Mouse (Mus musculus): Measurements from ENCODE around the gene Gm10234. TPM values are rescaled to one million over a fixed set of nuclear protein-coding genes. Genes with fewer than 3 reads are reported as not detected.

Gene Gm10234
- polyA plus RNA-seq, 1 experiment from 2014 or later: not detected

GRCm38 (mm10) chr6:95349378-95349777 lies 27.5 kb downstream of the Gm10234 start:
- Histone ChIP-seq H3K27me3 (replicated peaks; ENCODE audit: control insufficient read depth, insufficient read depth, low read length) (no peaks in the 10 kb centered on the region), H3K9me3 (ENCODE audit: control insufficient read depth) (no peaks in the 10 kb centered on the region), H3K4me3 (ENCODE audit: low read depth, low read length) (no peak overlapping the region), H3K9ac (ENCODE audit: low read depth, low read length) (no peak overlapping the region), H3K4me2 (replicated peaks; ENCODE audit: low read depth) (no peak overlapping the region), H3K4me1 (replicated peaks; ENCODE audit: control insufficient read depth, insufficient read depth, low read length) (no peaks in the 10 kb centered on the region), H3K36me3 (ENCODE audit: control insufficient read depth, insufficient read depth) (no peaks in the 10 kb centered on the region), H3K27ac (ENCODE audit: low read depth, low read length) (no peak overlapping the region)
- ATAC-seq: no peak
- no peak for TF ChIP-seq CTCF (IDR thresholded peaks at IDR 0.05; ENCODE audit: low read depth)

- no peak overlapping the region for H3K4me2 ChIP-seq (replicated peaks; ENCODE audit: low read depth)
- no peaks in the 10 kb centered on the region for H3K4me1 ChIP-seq (replicated peaks; ENCODE audit: control insufficient read depth, insufficient read depth, low read length)
- TF ChIP-seq CTCF (IDR thresholded peaks at IDR 0.05; ENCODE audit: low read depth): no peak
- no peak overlapping the region for H3K4me3 ChIP-seq (ENCODE audit: low read depth, low read length)
- no peak for ATAC-seq
- no peaks in the 10 kb centered on the region for H3K36me3 ChIP-seq (ENCODE audit: control insufficient read depth, insufficient read depth)
- WGBS: 86% methylated on average over 7 of the region's 7 CpGs
- H3K27ac ChIP-seq (ENCODE audit: low read depth, low read length): no peak overlapping the region
- H3K9me3 ChIP-seq (ENCODE audit: control insufficient read depth): no peaks in the 10 kb centered on the region
- H3K9ac ChIP-seq (ENCODE audit: low read depth, low read length): no peak overlapping the region
- no peaks in the 10 kb centered on the region for H3K27me3 ChIP-seq (replicated peaks; ENCODE audit: control insufficient read depth, insufficient read depth, low read length)
Measured at GRCm38 (mm10) chr6:95353043-95353442, 31.1 kb downstream of the Gm10234 start.

DNA sequence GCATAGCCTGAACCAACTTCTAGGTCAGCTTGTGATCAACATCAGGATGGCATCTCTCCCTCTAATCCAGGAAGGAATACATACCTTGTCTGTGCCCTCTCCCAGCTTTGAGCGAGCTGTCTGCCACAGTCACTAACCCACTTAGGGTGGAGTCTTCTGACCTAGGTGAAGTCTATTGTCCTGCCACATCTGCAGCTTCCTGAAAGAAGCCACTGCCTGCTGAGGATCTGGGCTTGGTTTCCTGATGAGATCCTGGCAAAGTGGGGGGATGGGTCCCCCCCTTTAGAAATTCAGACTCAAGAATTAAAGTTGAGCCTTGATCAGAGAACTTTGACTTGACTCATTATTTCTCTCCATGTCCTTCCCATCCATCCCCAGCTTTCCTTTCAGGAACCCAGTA lies 32.0 kb downstream of the Gm10234 start:
- Histone ChIP-seq H3K27ac (ENCODE audit: low read depth, low read length) (no peak overlapping the region), H3K9me3 (ENCODE audit: control insufficient read depth) (no peaks in the 10 kb centered on the region), H3K4me1 (replicated peaks; ENCODE audit: control insufficient read depth, insufficient read depth, low read length) (no peaks in the 10 kb centered on the region), H3K36me3 (ENCODE audit: control insufficient read depth, insufficient read depth) (no peaks in the 10 kb centered on the region), H3K4me3 (ENCODE audit: low read depth, low read length) (no peak overlapping the region), H3K4me2 (replicated peaks; ENCODE audit: low read depth) (no peak overlapping the region), H3K9ac (ENCODE audit: low read depth, low read length) (no peak overlapping the region), H3K27me3 (replicated peaks; ENCODE audit: control insufficient read depth, insufficient read depth, low read length) (no peaks in the 10 kb centered on the region)
- WGBS: 75% methylated on average over 1 of the region's 1 CpGs
- no peak for ATAC-seq
- TF ChIP-seq CTCF (IDR thresholded peaks at IDR 0.05; ENCODE audit: low read depth): no peak

DNA sequence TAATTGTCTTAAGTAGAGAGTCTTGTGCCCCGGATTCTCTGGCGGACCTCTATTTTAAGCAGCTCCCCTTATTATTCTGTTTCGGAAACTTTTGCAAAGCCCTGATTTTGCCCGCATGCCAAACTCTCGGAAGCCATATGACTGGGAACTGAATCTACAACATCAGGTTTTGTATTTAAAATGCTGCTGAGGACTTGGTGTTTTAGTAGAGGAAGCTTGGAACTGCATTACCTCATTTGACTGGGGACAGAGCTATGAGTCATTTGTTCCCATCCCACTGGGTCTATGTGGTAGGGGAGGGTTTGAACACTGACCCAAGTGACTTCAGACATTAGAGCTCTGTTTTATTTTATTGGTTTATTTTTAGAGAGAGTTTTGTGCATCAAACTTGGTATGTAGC lies 38.2 kb downstream of the Gm10234 start:
- H3K4me3 ChIP-seq (ENCODE audit: low read depth, low read length): no peak overlapping the region
- H3K4me2 ChIP-seq (replicated peaks; ENCODE audit: low read depth): no peak overlapping the region
- H3K27ac ChIP-seq (ENCODE audit: low read depth, low read length): no peak overlapping the region
- no peak for TF ChIP-seq CTCF (IDR thresholded peaks at IDR 0.05; ENCODE audit: low read depth)
- no peaks in the 10 kb centered on the region for H3K27me3 ChIP-seq (replicated peaks; ENCODE audit: control insufficient read depth, insufficient read depth, low read length)
- no peaks in the 10 kb centered on the region for H3K9me3 ChIP-seq (ENCODE audit: control insufficient read depth)
- H3K9ac ChIP-seq (ENCODE audit: low read depth, low read length): no peak overlapping the region
- no peak for ATAC-seq
- 89% methylated on average over 5 of the region's 5 CpGs for WGBS
- no peaks in the 10 kb centered on the region for H3K4me1 ChIP-seq (replicated peaks; ENCODE audit: control insufficient read depth, insufficient read depth, low read length)
- no peaks in the 10 kb centered on the region for H3K36me3 ChIP-seq (ENCODE audit: control insufficient read depth, insufficient read depth)

GRCm38 (mm10) chr6:95362707-95363106 lies 40.8 kb downstream of the Gm10234 start:
- H3K27ac ChIP-seq (ENCODE audit: low read depth, low read length): no peak overlapping the region
- H3K4me1 ChIP-seq (replicated peaks; ENCODE audit: control insufficient read depth, insufficient read depth, low read length): no peaks in the 10 kb centered on the region
- H3K4me3 ChIP-seq (ENCODE audit: low read depth, low read length): no peak overlapping the region
- 65% methylated on average over 5 of the region's 5 CpGs for WGBS
- no peak overlapping the region for H3K4me2 ChIP-seq (replicated peaks; ENCODE audit: low read depth)
- H3K27me3 ChIP-seq (replicated peaks; ENCODE audit: control insufficient read depth, insufficient read depth, low read length): no peaks in the 10 kb centered on the region
- no peak overlapping the region for H3K9ac ChIP-seq (ENCODE audit: low read depth, low read length)
- no peaks in the 10 kb centered on the region for H3K9me3 ChIP-seq (ENCODE audit: control insufficient read depth)
- no peak for ATAC-seq
- TF ChIP-seq CTCF (IDR thresholded peaks at IDR 0.05; ENCODE audit: low read depth): no peak
- H3K36me3 ChIP-seq (ENCODE audit: control insufficient read depth, insufficient read depth): no peaks in the 10 kb centered on the region

- WGBS: 74% methylated on average over 4 of the region's 4 CpGs
Measured at GRCm38 (mm10) chr6:95371811-95372210, 49.9 kb downstream of the Gm10234 start.

More at GRCm38 (mm10) chr6:95371811-95372210, 49.9 kb downstream of the Gm10234 start:
- ATAC-seq: no peak
- TF ChIP-seq CTCF (IDR thresholded peaks at IDR 0.05; ENCODE audit: low read depth): no peak
- Histone ChIP-seq H3K4me2 (replicated peaks; ENCODE audit: low read depth) (no peak overlapping the region), H3K36me3 (ENCODE audit: control insufficient read depth, insufficient read depth) (no peaks in the 10 kb centered on the region), H3K27ac (ENCODE audit: low read depth, low read length) (no peak overlapping the region), H3K27me3 (replicated peaks; ENCODE audit: control insufficient read depth, insufficient read depth, low read length) (no peaks in the 10 kb centered on the region), H3K4me3 (ENCODE audit: low read depth, low read length) (no peak overlapping the region), H3K4me1 (replicated peaks; ENCODE audit: control insufficient read depth, insufficient read depth, low read length) (no peaks in the 10 kb centered on the region), H3K9me3 (ENCODE audit: control insufficient read depth) (no peaks in the 10 kb centered on the region), H3K9ac (ENCODE audit: low read depth, low read length) (no peak overlapping the region)

Other genes starting within 250 kb of the Gm10234 start
- 1.4 and 1.6 TPM in 2 replicates for gene Kbtbd8, start 204.9 kb upstream of the Gm10234 start, polyA plus RNA-seq (2015; fragmentation: Nextera tagmentation; extraction: Ambion mirVana)